Mouse (Mus musculus): Measurements from ENCODE around the gene Zdhhc25.

Gene Zdhhc25

GRCm38 (mm10) chr15:88635205-88635604 lies 35.1 kb downstream of the Zdhhc25 start:
- no peak for DNase-seq

- DNase-seq, result peak; percentile 79
Measured at GRCm38 (mm10) chr15:88651019-88651418, 50.9 kb downstream of the Zdhhc25 start.

Measured in embryo, embryonic 11 days (tissue).